Mouse (Mus musculus): ENCODE results near the gene Gm21876. TPM values are rescaled to one million over a fixed set of nuclear protein-coding genes. Genes with fewer than 3 reads are reported as not detected.
"Not testable (repeated sequence)": the region's sequence is repeated elsewhere in the genome, so short reads cannot be mapped to it uniquely, and the experiment has no call there.

Gene Gm21876
- not detected for total RNA-seq (2021)
- long read RNA-seq, experiment 1: 0 reads
- long read RNA-seq, experiment 2: 0 reads

GRCm38 (mm10) chrX:21175553-21175952 is at the start of gene Gm21876:
TSS of gene Gm21876 (minus strand) at chrX:21175653.
- DNase-seq (ENCODE audit: low spot score in 2 of 2): no peak

GRCm38 (mm10) chrX:21220422-21220821 is 45.0 kb upstream of the Gm21876 start:
- DNase-seq (ENCODE audit: low spot score in 2 of 2): no peak

GRCm38 (mm10) chrX:21146675-21147074 is 28.8 kb downstream of the Gm21876 start:
- DNase-seq (ENCODE audit: low spot score in 2 of 2): not testable (repeated sequence)

Other genes starting within 250 kb of the Gm21876 start
- 10 to 100 TPM; 20.2 to 20.3 TPM for gene Cfp, start 244.1 kb downstream of the Gm21876 start, total RNA-seq (2021)
- 10 to 100 TPM; 18.1 to 22.9 TPM for gene Elk1, start 225.0 kb downstream of the Gm21876 start, total RNA-seq (2021)
- gene Uxt, start 213.6 kb downstream of the Gm21876 start, total RNA-seq (2021): 10 to 100 TPM; 32.9 to 36.2 TPM
- 10 to 100 TPM; 10.5 to 10.8 TPM for gene Zfp182, start 113.3 kb downstream of the Gm21876 start, total RNA-seq (2021)
- not detected for gene Spaca5, start 107.2 kb downstream of the Gm21876 start, total RNA-seq (2021)
- 1 to 10 TPM; 3.4 to 4.3 TPM for gene Zfp300, start 86.1 kb downstream of the Gm21876 start, total RNA-seq (2021)
- not detected for gene Ssxa1, start 59.8 kb downstream of the Gm21876 start, total RNA-seq (2021)

All from adrenal gland, postnatal 4 days (tissue).